Mouse (Mus musculus) forebrain, postnatal 0 days (tissue): ENCODE data around the gene 3110040M04Rik. TPM values are rescaled to one million over a fixed set of nuclear protein-coding genes. Genes with fewer than 3 reads are reported as not detected.
A peak's percentile ranks its signal among the peaks of the same experiment; 100 is the strongest.

ENCODE experiments used
- ATAC-seq: fragments of 200-750 bp; cut with Nextera tagmentation; 2 replicates; pipeline ENCODE4 v1.8.0; 2017; ENCODE audit warnings: mild to moderate bottlenecking, moderate library complexity
- DNase-seq: peaks from one replicate; pipeline ENCODE4 v3.0.0-alpha.2; 2015
- H3K27ac ChIP-seq: fragments of 300-500 bp; sonication (generic); 2 replicates; pipeline ENCODE4 v1.5.1; 2014; ENCODE audit warnings: low read depth, mild to moderate bottlenecking, antibody characterized with exemption, low read length, moderate library complexity, mixed read lengths
- H3K27me3 ChIP-seq: fragments of 300-500 bp; sonication (generic); 2 replicates; pipeline ENCODE4 v1.6.1; 2014; ENCODE audit warnings: mild to moderate bottlenecking, low read length, mixed read lengths; ENCODE audit not compliant: insufficient read depth
- H3K36me3 ChIP-seq: fragments of 300-500 bp; sonication (generic); 2 replicates; pipeline ENCODE4 v1.6.1; 2014; ENCODE audit warnings: mild to moderate bottlenecking, moderate library complexity; ENCODE audit not compliant: insufficient read depth
- H3K4me1 ChIP-seq: fragments of 300-500 bp; sonication (generic); 2 replicates; pipeline ENCODE4 v1.6.1; 2014; ENCODE audit warnings: antibody characterized with exemption; ENCODE audit not compliant: insufficient read depth
- H3K4me2 ChIP-seq: fragments of 300-500 bp; sonication (generic); 2 replicates; pipeline ENCODE4 v1.6.1; 2014; ENCODE audit warnings: low read depth, mild to moderate bottlenecking, moderate library complexity
- H3K4me3 ChIP-seq: fragments of 300-500 bp; sonication (generic); 2 replicates; pipeline ENCODE4 v1.5.1; 2014; ENCODE audit warnings: low read depth, low read length, mixed read lengths
- H3K9ac ChIP-seq: fragments of 300-500 bp; sonication (generic); 2 replicates; pipeline ENCODE4 v1.6.1; 2014; ENCODE audit warnings: mild to moderate bottlenecking
- H3K9me3 ChIP-seq: fragments of 300-500 bp; sonication (generic); 2 replicates; pipeline ENCODE4 v1.6.1; 2016; ENCODE audit warnings: low read length
- CTCF ChIP-seq: sonication (generic); IDR thresholded peaks from 2 replicates; pipeline ENCODE4 v1.5.1; 2016; ENCODE audit warnings: antibody characterized with exemption, control low read depth, low read depth
- WGBS: fragments of 180-500 bp; shearing (Covaris S2); extraction: QIAGEN DNeasy Blood & Tissue Kit; methylation state at CpG from one replicate; pipeline ENCODE4 v1.1.7; 2014; 5-methylcytosine and 5-hydroxymethylcytosine counted together
- polyA plus RNA-seq: library from polyadenylated mRNA; unstranded; fragments of >200 nt; fragmentation: Nextera tagmentation; extraction: Ambion mirVana; gene quantifications from 2 replicates; pipeline ENCODE4 v1.2.1, GENCODE M21; 2015
- total RNA-seq: library from RNA; depleted of rRNA; stranded (reverse); fragments of >200 nt; gene quantifications from 2 replicates; pipeline ENCODE4 v1.2.3, GENCODE M21; 2014

3110040M04Rik gene
- total and polyA plus RNA-seq, 2 experiments from 2014 or later: not detected

DNA sequence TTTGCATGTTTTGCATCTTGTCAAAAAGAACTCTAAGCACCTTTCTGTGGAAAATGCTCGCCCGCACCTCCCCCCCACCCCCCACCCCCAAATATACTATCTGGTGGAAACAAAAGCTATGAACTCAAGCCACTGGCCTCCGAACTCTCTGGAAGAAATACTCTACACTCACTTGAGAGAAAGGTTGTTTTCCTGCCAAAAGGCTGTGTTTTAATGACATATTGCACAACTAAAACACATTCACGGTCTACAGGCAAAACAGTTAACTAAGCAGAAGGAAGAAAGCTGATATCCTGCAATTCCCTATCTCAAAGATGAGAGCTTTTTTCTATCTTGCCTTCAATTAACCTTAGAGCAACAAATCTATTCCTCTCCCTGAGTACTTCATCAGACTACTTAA, 39.4 kb downstream of the 3110040M04Rik start:
- no peak for ATAC-seq
- no peak for TF ChIP-seq CTCF
- WGBS: 78% methylated on average over 4 of the region's 4 CpGs

DNA sequence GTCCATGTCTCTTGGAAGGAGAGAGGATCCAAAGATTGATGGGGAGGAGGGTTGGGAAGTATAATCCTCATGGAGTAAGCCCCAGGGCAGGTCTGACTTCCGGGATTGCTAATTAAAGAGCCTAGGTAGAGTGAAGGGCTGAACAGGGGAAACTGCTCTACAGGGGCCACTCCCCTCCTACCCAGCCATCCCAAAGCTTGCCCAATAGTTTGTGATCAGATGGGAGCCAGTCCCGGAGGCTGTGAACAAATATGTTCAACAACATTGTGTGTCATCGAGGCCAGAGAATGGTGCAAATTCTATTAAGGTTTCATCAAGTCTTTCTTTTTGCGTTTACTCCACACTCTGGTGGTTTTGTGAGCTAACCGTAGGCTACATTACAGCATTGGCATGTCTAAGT, 40.1 kb downstream of the 3110040M04Rik start:
- Histone ChIP-seq H3K4me2 (no peak overlapping the region), H3K4me3 (no peak overlapping the region), H3K27me3 (no peaks in the 10 kb centered on the region), H3K9me3 (peaks cover 5% of the 10 kb centered on the region; the same call in 1 of the 2 replicates), H3K4me1 (no peaks in the 10 kb centered on the region), H3K9ac (no peak overlapping the region), H3K36me3 (no peaks in the 10 kb centered on the region), H3K27ac (no peak overlapping the region)
- TF ChIP-seq CTCF: no peak
- DNase-seq (no peak), ATAC-seq (no peak)
- 88% methylated on average over 5 of the region's 5 CpGs for WGBS

More for the DNA sequence above, 39.4 kb downstream of the 3110040M04Rik start:
- Histone ChIP-seq H3K9me3 (peaks cover 5% of the 10 kb centered on the region; the same call in 1 of the 2 replicates), H3K27ac (no peak overlapping the region), H3K36me3 (no peaks in the 10 kb centered on the region), H3K9ac (no peak overlapping the region), H3K4me2 (no peak overlapping the region), H3K27me3 (no peaks in the 10 kb centered on the region), H3K4me1 (no peaks in the 10 kb centered on the region), H3K4me3 (no peak overlapping the region)
- no peak for DNase-seq

- H3K9me3 ChIP-seq: peaks cover 5% of the 10 kb centered on the region; the same call in 1 of the 2 replicates
- no peak for TF ChIP-seq CTCF
- ATAC-seq (no peak), DNase-seq (no peak)
- H3K27me3 ChIP-seq: no peaks in the 10 kb centered on the region
- no peaks in the 10 kb centered on the region for H3K4me1 ChIP-seq
- H3K4me2 ChIP-seq: no peak overlapping the region
- H3K4me3 ChIP-seq: no peak overlapping the region
- H3K9ac ChIP-seq: no peak overlapping the region
- H3K36me3 ChIP-seq: no peaks in the 10 kb centered on the region
- H3K27ac ChIP-seq: no peak overlapping the region
- 90% methylated on average over 4 of the region's 4 CpGs for WGBS
These were observed 40.8 kb downstream of the 3110040M04Rik start for GRCm38 (mm10) chr1:151244761-151245160.

DNA sequence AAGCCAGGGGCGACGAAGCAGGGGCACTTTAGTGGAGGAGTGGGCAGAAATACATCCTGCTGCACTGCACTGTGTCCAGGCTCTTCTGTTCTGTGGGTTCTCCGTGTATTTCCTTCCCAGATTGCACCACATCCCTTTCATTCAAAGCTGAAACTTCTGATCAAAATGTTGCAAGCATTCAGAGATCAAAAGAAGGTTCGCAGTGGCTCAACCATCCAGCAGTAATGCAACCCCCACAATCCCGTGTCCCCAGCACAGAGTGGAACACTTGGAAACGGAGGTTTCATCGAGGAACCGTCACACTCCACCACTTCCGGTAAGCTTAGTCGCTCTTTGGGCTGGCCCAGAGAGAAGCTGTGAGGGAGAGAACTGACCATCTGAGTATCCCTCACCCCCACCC, 41.2 kb downstream of the 3110040M04Rik start:
- WGBS: 83% methylated on average over 10 of the region's 10 CpGs
- H3K9ac ChIP-seq: no peak overlapping the region

DNA sequence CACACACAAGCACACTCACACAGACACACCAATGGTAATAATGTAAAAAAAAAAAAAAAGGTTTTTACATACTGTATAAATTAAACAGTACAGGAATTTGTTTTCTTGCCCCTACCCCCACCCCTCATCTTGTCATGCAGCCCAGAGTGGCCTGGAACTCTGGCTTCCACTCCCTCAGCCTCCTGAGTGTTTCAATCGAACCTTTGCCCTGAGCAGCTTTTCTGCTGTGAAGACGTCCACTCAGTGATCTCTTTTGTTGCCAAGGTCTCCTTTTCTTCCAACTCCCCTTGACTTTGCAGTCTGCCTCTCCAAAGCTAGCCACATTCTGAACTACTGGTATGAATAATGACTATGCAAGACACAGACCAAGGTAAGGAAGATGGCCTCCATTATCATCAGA, 41.9 kb downstream of the 3110040M04Rik start:
- H3K27ac ChIP-seq: no peak overlapping the region
- H3K4me3 ChIP-seq: no peak overlapping the region
- no peak for DNase-seq
- no peak overlapping the region for H3K9ac ChIP-seq
- no peak for ATAC-seq
- no peaks in the 10 kb centered on the region for H3K9me3 ChIP-seq
- 59% methylated on average over 2 of the region's 2 CpGs for WGBS
- no peak for TF ChIP-seq CTCF
- no peaks in the 10 kb centered on the region for H3K4me1 ChIP-seq
- H3K27me3 ChIP-seq: no peaks in the 10 kb centered on the region
- no peak overlapping the region for H3K4me2 ChIP-seq
- H3K36me3 ChIP-seq: no peaks in the 10 kb centered on the region

More for the DNA sequence above, 41.2 kb downstream of the 3110040M04Rik start:
- H3K4me2 ChIP-seq: no peak overlapping the region
- H3K9me3 ChIP-seq: peaks cover 2% of the 10 kb centered on the region; the same call in 1 of the 2 replicates
- H3K4me1 ChIP-seq: no peaks in the 10 kb centered on the region
- TF ChIP-seq CTCF: no peak
- no peaks in the 10 kb centered on the region for H3K27me3 ChIP-seq
- no peaks in the 10 kb centered on the region for H3K36me3 ChIP-seq
- ATAC-seq (no peak), DNase-seq (no peak)
- H3K4me3 ChIP-seq: no peak overlapping the region
- H3K27ac ChIP-seq: no peak overlapping the region

GRCm38 (mm10) chr1:151250109-151250508, 46.2 kb downstream of the 3110040M04Rik start:
- no peak for DNase-seq
- WGBS: 88% methylated on average over 3 of the region's 3 CpGs
- Histone ChIP-seq H3K9ac (no peak overlapping the region), H3K27me3 (no peaks in the 10 kb centered on the region), H3K4me1 (no peaks in the 10 kb centered on the region), H3K36me3 (no peaks in the 10 kb centered on the region), H3K9me3 (no peaks in the 10 kb centered on the region), H3K4me2 (no peak overlapping the region), H3K4me3 (no peak overlapping the region), H3K27ac (no peak overlapping the region)
- ATAC-seq: no peak
- no peak for TF ChIP-seq CTCF

DNA sequence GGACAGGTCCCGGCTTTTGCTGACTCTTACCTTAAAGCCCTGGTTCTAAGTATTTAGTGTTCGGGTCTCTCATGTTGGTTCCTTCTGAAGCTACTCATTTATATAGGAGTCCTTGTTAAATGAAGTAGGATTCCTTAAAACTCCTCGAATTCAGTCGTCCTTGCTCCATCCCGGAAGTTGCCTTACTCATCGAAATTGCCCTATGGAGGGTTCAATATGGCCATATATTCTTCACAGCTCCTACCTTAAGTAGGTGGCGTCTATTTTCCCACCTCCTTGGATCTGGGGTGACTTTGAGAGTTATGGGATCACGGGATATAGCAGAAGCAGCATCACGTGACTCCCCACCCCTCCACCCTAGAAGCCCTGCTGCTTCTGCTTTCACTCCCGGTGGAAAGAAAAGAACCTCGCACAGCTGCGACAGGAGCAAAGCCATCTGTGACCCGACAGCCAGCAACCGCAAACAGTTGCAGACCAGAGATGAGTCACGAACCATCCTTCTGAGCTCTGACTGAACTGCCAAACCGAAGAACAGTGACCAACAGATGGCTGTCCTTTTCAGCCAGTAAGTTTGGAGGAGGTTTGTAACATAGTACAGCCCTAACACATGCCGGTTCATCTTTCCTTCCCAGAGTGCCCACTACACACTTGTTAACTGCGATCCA, 46.7 kb downstream of the 3110040M04Rik start:
- DNase-seq (peak; percentile 11), ATAC-seq (peak; percentile 75)
- Histone ChIP-seq H3K27me3 (no peaks in the 10 kb centered on the region), H3K4me1 (no peaks in the 10 kb centered on the region), H3K9me3 (no peaks in the 10 kb centered on the region), H3K4me3 (no peak overlapping the region), H3K27ac (no peak overlapping the region), H3K9ac (no peak overlapping the region), H3K4me2 (no peak overlapping the region), H3K36me3 (no peaks in the 10 kb centered on the region)
- no peak for TF ChIP-seq CTCF
- WGBS: 63% methylated on average over 18 of the region's 18 CpGs
